ENCODE assay signal across 10 mouse cellular contexts in the genomic region with DNA sequence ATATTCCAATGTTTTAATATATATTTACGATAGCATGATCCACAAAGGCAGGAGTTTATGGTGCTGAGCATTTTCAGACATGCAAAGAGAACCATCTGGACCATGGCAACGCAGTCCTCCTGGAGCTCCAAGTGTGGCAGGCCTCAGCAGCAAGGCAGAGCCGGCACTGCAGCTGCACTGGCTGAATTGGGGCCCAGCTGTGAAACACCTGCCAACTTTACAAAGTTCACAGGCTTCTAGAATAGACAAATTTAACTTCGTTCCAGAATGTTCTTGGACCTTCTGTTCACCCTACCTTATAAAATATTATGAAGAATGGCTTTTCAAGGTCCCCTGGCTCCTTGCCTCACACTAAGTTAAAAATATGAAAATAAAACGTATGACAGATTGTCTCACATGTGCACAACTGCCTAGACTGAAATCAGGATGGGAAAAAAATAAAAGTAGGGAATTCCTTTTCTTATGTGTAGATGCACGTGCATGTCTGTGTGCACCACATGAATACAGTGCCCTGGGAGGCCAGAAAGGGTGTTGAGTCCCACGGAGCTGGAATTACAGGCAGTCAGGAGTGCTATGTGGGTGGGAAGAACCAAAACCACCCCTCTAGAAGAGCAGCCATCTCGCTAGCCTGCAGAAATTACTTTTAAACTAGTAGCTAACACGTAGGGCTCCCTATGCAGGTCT.
DNase-seq lines count a peak whose midpoint lies in the region; TF ChIP-seq lines count a peak whose summit lies in the region.
"Had no signal": no experiment of that assay in that cellular context is flagged by ENCODE, and none has a peak within 500 bp of the region (broad histone marks: within the 10 kb centered on the region; RNA-seq: fewer than 3 reads in every experiment).

No protein-coding gene starts in this region.

- no peaks in the 10 kb centered on the region for H3K4me1 ChIP-seq in kidney, adult 2 months (ENCODE audit: control insufficient read depth, insufficient read depth, low read length)
- H3K4me1 ChIP-seq: liver, embryonic 15.5 days had no signal

- TF ChIP-seq CTCF in kidney, adult 2 months (conservative IDR thresholded peaks at IDR 0.05; ENCODE audit: insufficient read depth, insufficient read length, low read depth, low read length) = no peak

- 67% methylated on average over 9 of the region's 9 CpGs for WGBS in kidney, adult 2 months

- peak; percentile 0 for DNase-seq in kidney, adult 2 months
- no peak for DNase-seq in kidney, adult 18-20 months
- peak; percentile 15 for DNase-seq in retina, embryonic 14.5 days (ENCODE audit: low spot score)
- no peak for DNase-seq in retina, postnatal 1 day
- DNase-seq in heart, adult 9 months (ENCODE audit: low spot score in 2 of 2) = peak; percentile 26 to 30
- peak; percentile 12 for DNase-seq in testis, postnatal 14 days (ENCODE audit: low spot score)
- DNase-seq in T-cell, adult 2 months (ENCODE audit: low spot score) = no peak
- DNase-seq: right cerebral cortex, postnatal 4 days had no signal

- no peak for TF ChIP-seq POLR2A in kidney, adult 2 months (IDR thresholded peaks at IDR 0.05; ENCODE audit: low read depth, low read length)

- H3K27me3 ChIP-seq in kidney, adult 2 months (replicated peaks; ENCODE audit: control insufficient read depth, insufficient read depth, low read length) = no peaks in the 10 kb centered on the region
- H3K27me3 ChIP-seq: liver, embryonic 15.5 days had no signal

- H3K4me3 ChIP-seq in kidney, adult 2 months (ENCODE audit: insufficient read depth, low read depth, low read length) = no peak overlapping the region
- H3K4me3 ChIP-seq: erythroblast, embryonic 14.5 days; liver, embryonic 15.5 days had no signal

- no peaks in the 10 kb centered on the region for H3K36me3 ChIP-seq in kidney, adult 2 months (ENCODE audit: control insufficient read depth, insufficient read depth, low read length)
- H3K36me3 ChIP-seq: liver, embryonic 15.5 days had no signal

- no peak overlapping the region for H3K27ac ChIP-seq in kidney, adult 2 months (ENCODE audit: insufficient read depth, low read depth, low read length)
- H3K27ac ChIP-seq: liver, embryonic 15.5 days had no signal

Comparison
In these comparisons a context has a peak if more than half of its experiments do, and no peak if none do; other contexts are left out.
1. DNase-seq: peak in kidney, adult 2 months (single experiment), retina, embryonic 14.5 days (single experiment), heart, adult 9 months (2 of 2) and testis, postnatal 14 days (single experiment); none in kidney, adult 18-20 months (single experiment), retina, postnatal 1 day (single experiment) and T-cell, adult 2 months (single experiment).